Mouse (Mus musculus) CD4-positive, CD25-positive, alpha-beta regulatory T cell, adult 2 months (primary cell): ENCODE results near the gene Cacna1c.

Experiments used
- DNase-seq: peaks from one replicate; pipeline ENCODE4 v3.0.0-alpha.2; 2012; ENCODE audit warnings: low read depth, low spot score

Cacna1c gene

DNA sequence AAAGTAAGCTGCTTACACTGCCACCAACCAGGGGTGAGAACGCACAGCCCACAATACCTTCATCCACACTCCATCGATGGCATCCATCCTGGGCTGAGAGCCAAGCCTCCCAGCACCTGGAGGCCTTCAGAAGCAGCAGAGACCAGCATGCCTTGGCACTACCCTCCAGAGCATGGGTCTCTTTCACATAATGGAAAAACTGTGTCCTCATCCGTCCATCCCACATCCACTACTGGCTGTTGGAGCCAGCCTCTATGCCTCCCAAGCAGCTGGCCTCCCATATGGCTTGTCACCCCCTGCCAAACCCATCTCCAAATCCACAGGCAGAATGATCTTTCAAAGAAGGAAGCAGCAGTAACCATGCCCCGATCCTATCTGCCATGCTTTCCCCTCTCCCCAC, 229.3 kb downstream of the Cacna1c start:
- no peak for DNase-seq

DNA sequence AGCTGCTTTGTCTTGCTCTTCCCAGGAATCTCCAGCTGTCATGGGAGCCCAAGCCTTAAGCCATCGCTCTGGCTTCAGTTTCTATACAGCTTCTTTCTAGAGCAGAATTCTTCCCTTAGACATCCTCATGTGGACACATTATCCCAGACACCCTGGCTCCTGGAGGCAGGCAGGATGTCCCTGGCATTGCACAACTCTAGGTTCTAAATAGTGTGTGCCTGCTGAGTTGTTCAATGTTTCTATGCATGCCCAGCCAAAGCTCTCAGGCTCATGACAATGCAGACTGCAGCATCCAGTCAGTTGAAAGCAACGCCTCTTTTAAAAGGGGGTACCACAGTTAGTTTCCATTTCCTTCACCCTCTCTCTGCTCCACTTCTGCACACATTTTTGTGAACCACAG, 230.6 kb downstream of the Cacna1c start:
- no peak for DNase-seq

DNA sequence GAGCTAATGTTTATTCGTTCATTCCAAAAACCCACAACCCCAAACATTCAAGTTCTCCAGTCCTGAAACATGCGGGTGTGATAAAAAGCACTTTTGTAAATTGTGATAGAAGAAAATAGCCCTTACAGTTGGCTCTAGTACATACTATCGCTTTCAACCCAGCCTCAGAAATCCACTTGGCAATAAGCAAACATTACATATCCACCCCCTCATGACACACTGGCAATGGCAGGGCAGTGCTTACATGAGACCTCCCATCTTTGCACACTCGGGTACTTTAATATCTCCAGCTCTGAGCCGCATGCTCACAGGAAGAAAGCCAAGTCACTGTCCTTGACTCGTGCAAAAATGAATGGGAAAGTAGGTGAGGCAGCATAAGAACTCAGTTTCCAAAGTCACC, 232.4 kb downstream of the Cacna1c start:
- no peak for DNase-seq

DNA sequence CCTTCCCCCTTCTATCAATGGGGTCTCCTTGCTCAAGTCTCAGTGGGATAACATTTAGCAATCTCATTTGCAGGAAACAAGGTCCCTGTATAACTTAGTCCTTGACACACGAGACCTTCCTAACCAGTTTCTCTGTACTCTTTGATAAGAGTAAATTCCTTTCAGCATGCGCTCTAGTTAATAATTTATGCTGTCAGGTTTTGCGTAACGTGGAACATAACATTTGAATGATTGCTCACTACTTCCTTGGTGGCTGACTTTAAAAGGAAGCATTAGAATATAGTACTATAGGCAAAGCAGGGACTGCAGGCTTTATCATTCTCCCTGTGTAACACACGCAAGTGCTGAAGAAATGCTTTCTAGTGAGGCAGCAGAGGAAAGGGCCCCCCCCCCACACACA, 232.9 kb downstream of the Cacna1c start:
- DNase-seq: no peak

DNA sequence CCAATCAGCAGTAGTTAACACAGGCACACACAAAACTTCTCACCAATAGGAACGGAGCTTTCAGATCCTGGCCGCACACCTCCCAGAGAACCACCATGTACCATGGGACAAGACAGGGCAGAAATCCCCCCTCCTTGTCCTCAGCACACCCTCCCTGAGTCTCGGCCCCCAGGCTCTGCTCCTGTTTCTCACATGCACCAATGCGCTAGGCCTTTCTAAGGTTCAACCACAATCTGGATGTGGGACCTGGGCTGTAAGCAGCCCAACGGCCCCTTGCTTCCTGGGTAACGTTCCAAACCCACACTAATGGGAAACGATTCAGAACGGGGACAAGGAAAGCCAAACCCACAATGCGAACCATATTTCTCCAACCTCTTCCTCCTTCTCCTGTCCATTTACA, 237.7 kb downstream of the Cacna1c start:
- no peak for DNase-seq

DNA sequence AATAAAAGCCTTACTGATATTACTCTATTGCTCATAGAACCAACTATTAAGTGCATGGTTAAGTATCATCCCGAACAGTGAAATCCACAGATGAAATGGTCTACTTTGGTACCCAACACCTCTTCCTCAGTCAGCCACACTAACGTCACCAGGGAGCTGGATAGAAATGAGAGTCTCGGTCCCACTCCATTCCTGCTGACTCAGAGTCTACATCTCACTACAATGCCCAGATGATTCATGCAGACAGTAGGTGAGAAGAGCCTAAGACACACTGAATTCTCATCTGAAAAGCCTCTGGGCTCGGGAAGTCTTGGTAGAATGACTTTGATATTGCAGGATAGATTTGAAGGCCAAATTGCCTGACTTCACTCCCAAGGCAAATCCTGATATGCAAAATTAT, 240.0 kb downstream of the Cacna1c start:
- no peak for DNase-seq

DNA sequence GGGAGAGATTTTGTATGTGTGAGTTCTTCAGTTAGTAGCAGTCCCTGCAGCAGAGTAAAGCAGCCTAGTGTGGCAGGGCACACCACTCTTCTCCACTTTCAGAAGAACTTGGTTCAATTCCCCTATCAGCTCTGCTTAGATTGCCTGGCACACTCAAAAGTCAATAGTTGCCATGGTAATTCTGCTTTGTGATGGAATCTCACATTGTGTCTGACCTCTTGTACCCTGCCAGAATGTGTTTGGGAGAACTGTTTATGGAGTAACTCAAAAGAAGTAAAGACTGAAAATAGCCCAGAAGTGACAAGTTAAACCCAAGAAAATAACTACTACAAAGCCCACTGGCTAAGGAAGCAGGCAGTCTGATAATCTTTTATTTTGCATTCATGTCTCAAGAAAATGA, 240.4 kb downstream of the Cacna1c start:
- DNase-seq: no peak

DNA sequence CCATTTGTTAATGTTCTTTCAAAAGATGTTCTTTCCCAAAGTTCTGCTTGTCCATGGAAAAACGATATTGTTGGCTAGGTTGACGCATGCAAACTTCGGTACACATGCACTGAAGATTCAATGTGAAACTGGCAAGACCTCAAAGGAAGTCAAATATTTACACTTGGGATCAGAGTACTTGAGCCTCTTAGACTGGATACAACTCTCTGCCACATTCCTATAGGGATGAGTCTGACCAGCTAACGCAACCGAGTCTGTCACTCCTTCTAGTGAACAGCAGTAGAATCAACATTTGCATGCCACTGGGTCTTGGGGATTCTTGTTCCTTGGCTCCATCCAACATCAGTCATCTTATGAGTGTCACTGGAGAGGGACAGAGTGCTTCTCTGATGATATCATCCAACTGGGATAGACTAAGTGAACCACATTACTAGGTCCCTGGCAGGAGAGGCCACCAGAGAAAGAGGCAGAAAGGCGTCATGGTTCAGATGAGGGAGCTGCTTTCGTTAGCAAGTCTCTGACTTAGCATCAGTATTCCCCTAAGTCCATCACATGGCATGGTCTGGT, 241.1 kb downstream of the Cacna1c start:
- DNase-seq: no peak

DNA sequence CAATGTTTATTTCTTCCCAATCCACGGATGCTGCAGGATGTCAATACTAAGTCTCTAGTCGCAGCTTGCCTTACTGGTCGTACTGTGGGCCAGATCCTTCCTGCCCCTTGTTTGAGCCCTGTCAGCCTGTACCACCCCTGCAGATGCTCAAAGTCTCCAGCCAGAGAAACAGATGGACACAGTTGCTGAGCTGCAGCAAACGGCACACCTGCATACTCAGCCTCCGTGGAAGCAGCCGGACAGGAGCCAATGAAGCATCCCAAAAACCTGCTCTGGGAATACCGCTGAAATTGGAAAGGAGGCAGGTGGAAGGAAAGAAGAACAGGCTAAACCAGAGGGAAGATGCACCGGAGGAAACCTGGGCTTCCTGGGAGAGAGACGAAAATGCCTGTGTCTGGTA, 243.8 kb downstream of the Cacna1c start:
- DNase-seq: no peak

DNA sequence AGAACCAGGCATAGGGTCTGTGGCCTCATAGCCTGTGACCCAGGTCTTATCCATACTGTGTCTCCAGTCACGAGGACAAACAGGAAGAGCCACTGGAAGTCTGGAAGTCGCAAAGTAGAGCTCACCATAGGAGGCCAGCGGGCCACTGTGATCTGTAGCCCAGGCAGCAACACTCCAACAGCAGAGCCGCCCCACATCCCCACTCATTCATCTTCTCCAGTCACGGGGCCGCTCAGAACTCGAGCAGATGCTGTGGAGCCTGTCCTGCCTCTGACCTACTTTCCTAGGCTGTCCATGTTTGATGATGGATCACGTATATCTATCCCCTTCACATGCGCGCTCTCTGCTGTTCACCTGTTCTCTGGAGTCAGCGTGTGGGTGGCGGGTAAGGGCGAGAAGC, 246.0 kb downstream of the Cacna1c start:
- no peak for DNase-seq

DNA sequence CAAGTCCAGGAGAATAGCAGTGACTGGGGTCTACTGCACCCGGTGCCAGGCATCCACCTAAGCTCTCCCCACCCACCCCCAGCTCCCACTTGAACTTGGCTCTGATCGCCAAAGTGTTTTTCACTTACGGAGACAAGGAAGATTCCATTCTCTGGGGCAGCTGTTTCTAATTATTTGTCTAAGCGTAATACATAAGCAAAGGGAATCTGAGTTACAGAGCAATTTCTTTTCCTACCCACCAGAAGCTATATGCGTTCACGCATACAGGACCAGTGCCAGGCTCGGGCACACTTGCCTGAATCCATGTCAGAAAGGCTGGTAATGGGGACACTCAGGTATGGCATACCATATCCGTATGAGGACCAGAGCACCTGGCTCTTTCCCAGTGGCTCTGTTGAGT, 248.9 kb downstream of the Cacna1c start:
- no peak for DNase-seq

DNA sequence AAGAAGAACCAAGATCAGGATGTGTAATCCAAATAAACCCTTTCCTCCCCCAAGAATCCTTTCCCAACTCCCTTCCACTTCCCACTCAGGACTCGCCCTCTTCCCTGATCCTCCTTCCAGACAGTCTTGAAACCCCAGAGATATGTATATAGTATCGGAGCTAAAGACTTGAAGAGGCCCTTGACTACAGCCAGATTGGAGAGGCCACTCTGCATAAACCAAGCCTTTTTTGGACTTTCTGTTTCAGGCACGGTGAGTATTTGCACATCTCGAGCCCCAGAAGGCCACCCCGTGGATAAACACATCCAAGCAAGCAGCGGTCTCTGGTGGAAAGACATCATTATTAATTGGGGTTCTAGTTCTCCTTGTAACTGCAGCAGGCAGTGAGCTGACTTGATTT, 249.6 kb downstream of the Cacna1c start:
- no peak for DNase-seq

DNA sequence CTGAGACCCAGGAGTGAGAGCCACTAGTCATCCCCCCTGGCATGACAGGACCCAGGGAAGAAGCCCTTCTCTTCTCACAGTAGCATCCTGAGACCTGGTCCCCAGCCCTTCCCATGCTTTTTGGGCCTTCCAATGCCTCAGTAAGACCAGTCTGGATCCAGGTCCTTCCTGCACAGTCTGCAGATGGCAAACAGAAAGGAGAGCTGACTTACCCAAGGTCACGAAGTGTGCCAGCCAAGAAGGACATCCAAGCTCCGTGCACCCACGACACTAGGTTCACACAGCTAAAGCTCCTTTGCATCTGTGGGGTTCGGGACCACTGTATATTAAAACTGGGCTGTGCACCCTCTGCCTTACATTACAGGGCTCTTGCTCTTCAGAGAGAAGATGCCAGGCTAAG, 252.1 kb downstream of the Cacna1c start:
- DNase-seq: no peak

DNA sequence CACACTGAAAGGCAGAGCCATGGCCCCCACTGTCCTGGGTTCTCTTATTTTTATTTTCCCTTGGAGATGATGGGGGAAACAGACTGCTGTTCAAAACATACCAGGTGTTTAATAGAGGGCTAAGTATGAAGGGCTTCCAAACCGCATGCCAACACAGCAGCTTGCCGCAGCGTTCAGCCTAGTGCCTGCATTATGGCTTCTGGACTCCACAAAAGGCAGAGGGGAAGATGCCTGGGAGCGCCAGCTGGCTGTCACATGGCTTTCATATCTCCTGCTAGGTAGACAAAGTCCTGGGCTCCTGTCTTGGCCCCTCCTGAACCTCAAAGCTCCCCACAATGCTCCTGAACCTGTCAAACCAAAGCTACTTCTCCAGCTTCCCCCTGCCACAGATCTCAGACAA, 254.4 kb downstream of the Cacna1c start:
- no peak for DNase-seq

DNA sequence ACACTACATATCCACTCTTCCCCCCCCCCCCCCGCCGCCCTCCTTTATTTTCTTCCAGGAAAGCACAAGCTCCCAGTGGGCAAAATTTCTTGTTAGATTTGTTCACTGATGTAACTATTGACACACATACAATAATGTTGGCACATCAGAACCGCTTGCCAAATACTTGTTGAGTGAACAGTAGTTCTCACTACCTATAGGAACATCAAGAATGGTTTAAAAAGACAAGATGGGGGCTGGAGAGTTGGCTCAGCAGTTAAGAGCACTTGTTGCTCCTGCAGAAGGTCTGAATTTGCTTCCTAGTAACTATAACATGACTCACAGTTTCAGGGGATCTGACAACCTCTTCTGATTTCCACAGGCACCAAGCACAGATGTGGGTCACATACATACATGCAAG, 255.2 kb downstream of the Cacna1c start:
- DNase-seq: no peak

DNA sequence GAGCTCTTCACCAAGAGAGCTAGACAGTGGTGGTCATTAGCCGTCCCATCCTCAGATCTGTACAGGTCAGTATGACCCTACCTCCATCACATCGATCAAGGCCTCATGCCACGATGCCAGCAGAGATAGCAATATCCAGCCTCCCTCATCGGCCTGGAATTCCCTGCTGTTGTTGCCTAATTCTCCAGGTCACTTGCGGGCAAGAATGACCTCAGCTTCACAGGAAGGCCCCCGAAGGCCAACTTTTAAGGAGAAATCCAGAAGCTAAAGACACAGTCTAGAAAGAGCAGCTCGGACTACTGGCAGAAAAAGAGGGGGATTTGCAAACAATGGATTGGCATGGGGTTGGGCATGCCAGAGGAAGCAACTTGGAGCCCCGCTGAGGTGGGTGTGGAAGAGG, 256.6 kb downstream of the Cacna1c start:
- no peak for DNase-seq

DNA sequence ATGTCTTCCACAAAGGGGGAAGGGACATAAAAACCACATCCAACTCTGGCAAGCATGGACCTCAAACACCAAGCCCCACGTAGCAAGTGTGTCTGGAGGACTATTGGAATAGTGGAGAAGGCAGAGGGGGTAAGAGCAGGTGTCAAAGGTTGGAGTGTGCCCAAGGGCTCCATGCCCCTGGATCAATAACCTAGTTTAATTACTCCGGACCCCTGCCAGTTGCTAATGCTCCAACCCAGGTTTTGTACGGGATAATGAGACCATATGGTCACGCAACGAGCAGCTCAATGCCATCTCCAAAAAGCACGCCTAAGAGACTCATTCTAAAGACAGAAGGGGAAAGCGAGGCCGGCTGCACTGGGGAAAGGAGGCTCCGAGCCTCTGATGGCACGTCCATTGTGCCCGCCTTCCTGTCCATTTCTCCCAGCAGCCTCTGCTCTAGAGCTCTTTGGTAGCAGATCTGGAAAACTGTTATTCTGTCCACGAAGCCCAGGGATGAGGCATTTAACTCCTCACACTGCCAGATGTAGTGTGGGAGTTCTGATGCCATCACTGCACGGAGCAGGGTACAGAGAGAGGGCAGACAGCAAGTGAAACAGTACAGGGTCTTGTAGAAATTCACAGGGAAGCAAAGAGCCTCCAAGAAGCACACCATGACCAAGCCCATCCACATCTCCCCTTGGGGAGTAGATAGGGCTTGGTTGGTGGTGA, 257.7 kb downstream of the Cacna1c start:
- DNase-seq: no peak

DNA sequence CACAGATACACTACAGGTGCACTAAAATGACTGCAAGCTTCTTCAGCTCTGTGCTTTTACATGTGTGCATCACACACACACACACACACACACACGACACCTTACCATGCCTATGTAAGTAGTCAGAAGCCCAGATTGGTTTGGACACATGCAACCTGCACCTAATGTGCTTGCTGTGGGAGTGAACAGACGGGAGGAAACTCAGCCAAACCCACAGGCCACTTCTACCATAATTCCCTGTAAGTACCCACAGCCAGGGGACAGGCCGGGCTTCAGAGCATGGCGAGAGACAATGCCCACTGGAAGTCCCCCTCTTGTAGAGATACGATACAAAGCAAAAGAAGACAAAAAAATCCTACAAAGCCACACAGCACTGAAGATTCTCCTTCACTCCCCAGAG, 258.7 kb downstream of the Cacna1c start:
- no peak for DNase-seq

DNA sequence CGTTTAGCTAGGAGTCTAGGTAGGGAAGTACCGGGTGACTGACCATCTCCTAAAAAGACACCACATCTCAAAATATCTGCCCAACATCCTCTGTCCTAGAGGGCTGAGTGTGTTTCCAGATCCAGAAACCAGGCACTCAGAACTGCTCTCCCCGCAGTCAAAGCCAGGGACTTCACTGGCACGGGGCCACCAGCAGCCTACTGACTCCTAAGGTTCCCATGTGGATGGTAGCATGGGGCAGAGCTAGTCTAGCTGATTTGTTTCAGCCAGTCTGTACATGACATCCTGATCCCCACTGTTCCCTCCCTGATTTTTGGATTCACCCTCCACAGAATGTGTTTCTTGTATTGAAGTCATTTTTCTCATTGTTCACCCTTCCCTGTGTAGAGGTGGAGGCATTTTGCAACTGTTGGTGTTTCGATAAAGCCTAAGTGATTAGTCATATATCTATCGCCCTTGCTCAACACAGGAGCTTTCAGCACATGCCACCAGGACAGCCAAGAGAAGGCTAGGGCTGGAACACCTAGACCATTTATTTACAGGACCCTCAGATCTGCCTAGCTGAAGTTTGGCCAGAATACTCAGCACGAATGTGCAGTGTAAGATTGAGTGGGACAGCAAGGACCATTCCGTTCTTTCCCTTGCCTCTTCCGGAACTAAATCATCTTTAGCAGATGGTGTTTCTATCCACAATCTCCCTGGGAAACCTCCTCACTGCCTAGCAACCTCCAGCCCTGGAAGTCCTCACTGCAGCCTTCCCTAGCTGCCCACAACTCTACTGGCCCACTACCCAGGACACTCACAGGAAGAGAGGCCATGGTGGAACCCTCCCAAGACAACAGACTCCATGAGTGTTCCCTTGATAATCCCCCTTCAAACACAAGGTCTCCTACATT, 260.4 kb downstream of the Cacna1c start:
- DNase-seq: no peak

DNA sequence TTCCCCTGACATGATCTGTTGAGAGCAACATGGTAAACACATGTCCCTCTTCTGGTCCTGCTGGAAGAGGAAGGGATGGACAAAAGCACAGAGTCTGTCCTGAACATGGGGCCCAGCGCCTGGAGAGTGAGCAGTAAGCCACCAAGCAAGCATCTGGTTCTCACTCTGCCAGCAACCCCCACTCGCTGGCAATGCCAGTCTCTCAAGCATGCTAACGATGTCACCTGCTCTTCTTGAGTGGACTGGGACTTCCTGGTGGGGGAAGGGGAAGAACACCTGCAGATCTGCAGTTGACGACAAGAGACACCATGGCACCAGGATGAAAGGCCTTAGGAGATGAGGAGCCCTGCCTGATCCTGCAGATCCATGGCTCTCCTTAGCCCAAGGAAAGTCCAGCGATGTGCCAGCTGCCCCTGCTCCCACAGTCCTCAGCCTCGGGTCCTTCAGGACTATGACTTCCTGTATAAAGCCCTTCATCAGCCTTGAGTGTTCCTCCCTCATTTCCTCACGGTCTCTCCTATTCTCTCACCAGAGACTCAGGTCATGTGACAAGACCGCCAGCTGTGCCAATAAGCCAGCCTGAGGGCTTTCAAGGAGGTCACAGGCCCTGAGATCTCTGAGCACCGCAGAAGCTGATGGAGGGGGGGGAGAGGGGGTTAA, 261.8 kb downstream of the Cacna1c start:
- DNase-seq: peak; percentile 3

DNA sequence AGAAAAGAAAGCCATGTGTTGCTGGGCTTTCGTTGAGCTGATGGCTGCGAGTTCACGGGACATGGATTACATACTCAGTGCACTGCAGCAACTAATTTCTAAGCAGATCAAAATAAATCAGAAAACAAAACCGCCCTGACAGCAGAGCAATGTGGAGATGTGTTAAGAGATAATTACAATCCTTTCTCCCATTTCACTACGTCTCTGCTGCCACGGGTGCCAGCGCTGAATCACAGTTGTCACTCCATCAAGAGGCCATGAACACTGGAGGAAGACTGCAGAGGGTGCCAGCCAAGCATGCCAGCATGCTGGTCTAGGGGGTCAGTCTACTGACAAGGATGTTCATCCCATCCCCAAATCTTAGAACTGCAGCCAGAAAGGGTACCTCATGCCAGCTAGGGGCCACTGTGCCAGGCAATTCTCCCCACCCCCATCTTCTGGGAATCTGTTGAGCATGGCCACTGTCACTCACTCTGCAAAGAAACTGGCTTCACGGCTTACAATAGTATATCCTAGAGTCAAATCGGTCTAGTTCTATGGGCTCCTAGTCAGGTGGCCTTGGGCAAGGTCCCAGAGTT, 263.1 kb downstream of the Cacna1c start:
- DNase-seq: no peak
